Mouse (Mus musculus): ENCODE measurements around the gene Dbt.

DNA sequence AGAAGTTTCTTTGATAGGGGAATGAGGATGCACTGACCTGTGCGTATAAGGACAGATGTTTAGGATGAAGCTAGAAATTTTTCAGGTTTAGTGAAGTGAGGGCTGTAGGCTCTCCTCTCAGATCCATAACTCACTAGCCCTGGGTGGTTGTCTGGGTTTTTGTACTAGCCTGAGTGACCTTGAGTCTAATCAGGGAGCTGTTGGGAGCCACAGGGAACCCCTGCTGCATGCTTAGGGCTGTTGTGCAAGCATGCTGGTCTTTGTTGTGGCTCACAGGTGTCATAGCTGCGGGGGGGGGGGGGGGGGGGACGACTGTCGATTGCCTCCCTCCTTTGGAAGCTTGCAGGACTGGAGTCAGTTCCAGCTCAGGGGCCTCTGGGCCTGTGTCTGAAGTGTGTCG is 16.9 kb downstream of the Dbt start:
- no peak for TF ChIP-seq CTCF (IDR thresholded peaks at IDR 0.05; ENCODE audit: low read depth)
- no peak for TF ChIP-seq EP300 (IDR thresholded peaks at IDR 0.05; ENCODE audit: low read depth)

Measured in liver, embryonic 14.5 days (tissue).